ENCODE assay signal across 9 mouse cellular contexts in genomic region chr2:118764094-118764831, GRCm38 (mm10). TPM values are rescaled to one million over a fixed set of nuclear protein-coding genes. Genes with fewer than 3 reads are reported as not detected.
DNase-seq lines count a peak whose midpoint lies in the region; ATAC-seq and TF ChIP-seq lines count a peak whose summit lies in the region.
"Had no signal": no experiment of that assay in that cellular context is flagged by ENCODE, and none has a peak within 500 bp of the region (broad histone marks: within the 10 kb centered on the region; RNA-seq: fewer than 3 reads in every experiment).

No protein-coding gene starts in this region.

- H3K9me3 ChIP-seq in midbrain, embryonic 10.5 days (replicated peaks), result no peaks in the 10 kb centered on the region
- no peaks in the 10 kb centered on the region for H3K9me3 ChIP-seq in midbrain, embryonic 13.5 days
- no peaks in the 10 kb centered on the region for H3K9me3 ChIP-seq in embryonic facial prominence, embryonic 11.5 days (replicated peaks; ENCODE audit: control insufficient read depth, low read length)
- no peaks in the 10 kb centered on the region for H3K9me3 ChIP-seq in kidney, postnatal 0 days (replicated peaks; ENCODE audit: low read length)

- 0 out of 2 replicates have a peak overlapping the region, but pooled peaks have one; percentile 11 for H3K4me3 ChIP-seq in midbrain, embryonic 10.5 days
- no peak overlapping the region for H3K4me3 ChIP-seq in midbrain, embryonic 13.5 days (replicated peaks)
- H3K4me3 ChIP-seq in embryonic facial prominence, embryonic 11.5 days (ENCODE audit: low read depth, low read length), result no peak overlapping the region
- no peak overlapping the region for H3K4me3 ChIP-seq in kidney, postnatal 0 days (replicated peaks; ENCODE audit: low read depth, low read length)

- H3K27ac ChIP-seq in midbrain, embryonic 10.5 days (replicated peaks), result no peak overlapping the region
- H3K27ac ChIP-seq in midbrain, embryonic 13.5 days, result no peak overlapping the region
- no peak overlapping the region for H3K27ac ChIP-seq in embryonic facial prominence, embryonic 11.5 days (replicated peaks; ENCODE audit: low read depth, low read length)
- no peak overlapping the region for H3K27ac ChIP-seq in kidney, postnatal 0 days

- TF ChIP-seq CTCF in kidney, postnatal 0 days (IDR thresholded peaks at IDR 0.05; ENCODE audit: low read depth), result peak; percentile 76

- DNase-seq in midbrain, embryonic 10.5 days (ENCODE audit: low spot score), result no peak
- DNase-seq in adrenal gland, postnatal 36 days, result peak; percentile 39 to 65
- DNase-seq in embryonic facial prominence, embryonic 11.5 days (ENCODE audit: low spot score), result peak; percentile 82
- DNase-seq in kidney, postnatal 0 days (ENCODE audit: low spot score), result peak; percentile 75
- peak; percentile 68 for DNase-seq in lung, postnatal 10 days
- peak; percentile 63 for DNase-seq in thymus, postnatal 4 days
- no peak for DNase-seq in urinary bladder, postnatal 4 days (ENCODE audit: low spot score in 2 of 2)

- H3K9ac ChIP-seq in midbrain, embryonic 13.5 days (replicated peaks), result no peak overlapping the region
- H3K9ac ChIP-seq in embryonic facial prominence, embryonic 11.5 days (replicated peaks; ENCODE audit: low read length), result no peak overlapping the region
- H3K9ac ChIP-seq in kidney, postnatal 0 days (ENCODE audit: low read depth, low read length), result no peak overlapping the region

- ATAC-seq in midbrain, embryonic 13.5 days, result no peak
- ATAC-seq in embryonic facial prominence, embryonic 11.5 days (replicated peaks; ENCODE audit: insufficient number of reproducible peaks, low FRiP score, low TSS enrichment, low read depth), result no peak
- ATAC-seq in kidney, postnatal 0 days (replicated peaks; ENCODE audit: low FRiP score, low read depth), result 0 out of 2 replicates have a peak, but pooled peaks have one; percentile 11

- 25% methylated on average over 11 of the region's 11 CpGs for WGBS in midbrain, embryonic 10.5 days
- WGBS in midbrain, embryonic 13.5 days, result 29% methylated on average over 11 of the region's 11 CpGs
- 20% methylated on average over 11 of the region's 11 CpGs for WGBS in embryonic facial prominence, embryonic 11.5 days
- 24% methylated on average over 11 of the region's 11 CpGs for WGBS in kidney, postnatal 0 days

- H3K4me1 ChIP-seq in midbrain, embryonic 10.5 days, result peaks cover 37% of the 10 kb centered on the region
- H3K4me1 ChIP-seq in midbrain, embryonic 13.5 days (replicated peaks), result peaks cover 49% of the 10 kb centered on the region
- H3K4me1 ChIP-seq in embryonic facial prominence, embryonic 11.5 days (ENCODE audit: control insufficient read depth, insufficient read depth, low read length), result peaks cover 8% of the 10 kb centered on the region
- peaks cover 23% of the 10 kb centered on the region for H3K4me1 ChIP-seq in kidney, postnatal 0 days (replicated peaks; ENCODE audit: insufficient read depth, low read length)

- no peak overlapping the region for H3K4me2 ChIP-seq in midbrain, embryonic 13.5 days (replicated peaks)
- H3K4me2 ChIP-seq in embryonic facial prominence, embryonic 11.5 days (ENCODE audit: low read depth, low read length), result no peak overlapping the region; the same call in 1 of the 2 replicates
- H3K4me2 ChIP-seq in kidney, postnatal 0 days (ENCODE audit: low read length), result no peak overlapping the region

- peaks cover 58% of the 10 kb centered on the region for H3K27me3 ChIP-seq in midbrain, embryonic 10.5 days (ENCODE audit: low read depth, poor library complexity, severe bottlenecking)
- H3K27me3 ChIP-seq in midbrain, embryonic 13.5 days, result peaks cover 7% of the 10 kb centered on the region; the same call in 1 of the 2 replicates
- 0 out of 2 replicates have a peak, but pooled peaks cover 3% of the 10 kb centered on the region for H3K27me3 ChIP-seq in embryonic facial prominence, embryonic 11.5 days (ENCODE audit: control insufficient read depth, insufficient read depth, low read length)
- 0 out of 2 replicates have a peak, but pooled peaks cover under 1% of the 10 kb centered on the region for H3K27me3 ChIP-seq in kidney, postnatal 0 days (ENCODE audit: insufficient read depth, low read length)

- no peaks in the 10 kb centered on the region for H3K36me3 ChIP-seq in midbrain, embryonic 10.5 days
- H3K36me3 ChIP-seq in midbrain, embryonic 13.5 days, result no peaks in the 10 kb centered on the region
- no peaks in the 10 kb centered on the region for H3K36me3 ChIP-seq in embryonic facial prominence, embryonic 11.5 days (replicated peaks; ENCODE audit: control insufficient read depth, insufficient read depth, low read depth, low read length)
- H3K36me3 ChIP-seq in kidney, postnatal 0 days (ENCODE audit: insufficient read depth, low read length), result no peaks in the 10 kb centered on the region

RNA-seq across cellular contexts. Expression of gene Ccdc9b, which starts 1.8 kb away (rescaled TPM):
- 0.42 and 1.1 TPM in 2 replicates for polyA plus RNA-seq in midbrain, embryonic 10.5 days (2016; fragmentation: Nextera tagmentation; extraction: Ambion mirVana)
- polyA plus RNA-seq in midbrain, embryonic 13.5 days (2015; fragmentation: Nextera tagmentation; extraction: Ambion mirVana), result 1.7 and 2.1 TPM in 2 replicates
- 1 to 10 TPM; 4.8 to 5.6 TPM for total RNA-seq in adrenal gland, postnatal 36 days (2021)
- 0.52 and 0.66 TPM in 2 replicates for polyA plus RNA-seq in embryonic facial prominence, embryonic 11.5 days (2014; fragmentation: Nextera tagmentation; extraction: Ambion mirVana)
- 0.91 and 0.95 TPM in 2 replicates for polyA plus RNA-seq in kidney, postnatal 0 days (2015; fragmentation: Nextera tagmentation; extraction: Ambion mirVana)

RNA-seq across cellular contexts. Expression of gene Phgr1, which starts 8.3 kb away (rescaled TPM):
- polyA plus RNA-seq in midbrain, embryonic 10.5 days (2016; fragmentation: Nextera tagmentation; extraction: Ambion mirVana), result not detected in 2 replicates
- polyA plus RNA-seq in midbrain, embryonic 13.5 days (2015; fragmentation: Nextera tagmentation; extraction: Ambion mirVana), result not detected in 2 replicates
- total RNA-seq in adrenal gland, postnatal 36 days (2021), result not detected
- not detected in 2 replicates for polyA plus RNA-seq in embryonic facial prominence, embryonic 11.5 days (2014; fragmentation: Nextera tagmentation; extraction: Ambion mirVana)
- polyA plus RNA-seq in kidney, postnatal 0 days (2015; fragmentation: Nextera tagmentation; extraction: Ambion mirVana), result not detected in 2 replicates
- total RNA-seq: heart, postnatal 10 days had no signal

RNA-seq across cellular contexts. Expression of gene Disp2, which starts 15.3 kb away (rescaled TPM):
- polyA plus RNA-seq in midbrain, embryonic 10.5 days (2016; fragmentation: Nextera tagmentation; extraction: Ambion mirVana), result 3.1 and 7.5 TPM in 2 replicates
- polyA plus RNA-seq in midbrain, embryonic 13.5 days (2015; fragmentation: Nextera tagmentation; extraction: Ambion mirVana), result 32.7 and 35.8 TPM in 2 replicates
- total RNA-seq in adrenal gland, postnatal 36 days (2021), result 10 to 100 TPM; 20.6 to 26.4 TPM
- polyA plus RNA-seq in embryonic facial prominence, embryonic 11.5 days (2014; fragmentation: Nextera tagmentation; extraction: Ambion mirVana), result 1.5 and 1.8 TPM in 2 replicates
- polyA plus RNA-seq in kidney, postnatal 0 days (2015; fragmentation: Nextera tagmentation; extraction: Ambion mirVana), result 0.01 and 0.05 TPM in 2 replicates

RNA-seq across cellular contexts. Expression of gene Inafm2, which starts 18.7 kb away (rescaled TPM):
- 24.2 and 24.6 TPM in 2 replicates for polyA plus RNA-seq in midbrain, embryonic 10.5 days (2016; fragmentation: Nextera tagmentation; extraction: Ambion mirVana)
- polyA plus RNA-seq in midbrain, embryonic 13.5 days (2015; fragmentation: Nextera tagmentation; extraction: Ambion mirVana), result 24.6 and 25.8 TPM in 2 replicates
- total RNA-seq in adrenal gland, postnatal 36 days (2021), result 10 to 100 TPM; 35.5 to 40.5 TPM
- polyA plus RNA-seq in embryonic facial prominence, embryonic 11.5 days (2014; fragmentation: Nextera tagmentation; extraction: Ambion mirVana), result 22.8 and 25.8 TPM in 2 replicates
- polyA plus RNA-seq in kidney, postnatal 0 days (2015; fragmentation: Nextera tagmentation; extraction: Ambion mirVana), result 16.1 and 16.8 TPM in 2 replicates

RNA-seq across cellular contexts. Expression of gene Plcb2, which starts 36.0 kb away (rescaled TPM):
- polyA plus RNA-seq in midbrain, embryonic 10.5 days (2016; fragmentation: Nextera tagmentation; extraction: Ambion mirVana), result 0.09 and 0.34 TPM in 2 replicates
- 0.11 and 0.13 TPM in 2 replicates for polyA plus RNA-seq in midbrain, embryonic 13.5 days (2015; fragmentation: Nextera tagmentation; extraction: Ambion mirVana)
- 1 to 10 TPM; 1.4 to 1.7 TPM for total RNA-seq in adrenal gland, postnatal 36 days (2021)
- 0.22 and 0.40 TPM in 2 replicates for polyA plus RNA-seq in embryonic facial prominence, embryonic 11.5 days (2014; fragmentation: Nextera tagmentation; extraction: Ambion mirVana)
- 1.3 and 1.4 TPM in 2 replicates for polyA plus RNA-seq in kidney, postnatal 0 days (2015; fragmentation: Nextera tagmentation; extraction: Ambion mirVana)

Comparison
In these comparisons a context has a peak if more than half of its experiments do, and no peak if none do; other contexts are left out.
1. DNase-seq: peak in adrenal gland, postnatal 36 days (2 of 2), embryonic facial prominence, embryonic 11.5 days (single experiment), kidney, postnatal 0 days (single experiment), lung, postnatal 10 days (single experiment) and thymus, postnatal 4 days (single experiment); none in midbrain, embryonic 10.5 days (single experiment) and urinary bladder, postnatal 4 days (0 of 2).